Mouse (Mus musculus) spleen, adult 2 months (tissue): ENCODE measurements around the gene Apobec1.
"Not testable (repeated sequence)": the region's sequence is repeated elsewhere in the genome, so short reads cannot be mapped to it uniquely, and the experiment has no call there.

Source experiments
- CTCF ChIP-seq: fragments of 200-500 bp; IDR thresholded peaks from 2 replicates; pipeline ENCODE4 v1.5.1; 2011; ENCODE audit warnings: mild to moderate bottlenecking, inconsistent platforms; ENCODE audit not compliant: insufficient read depth, insufficient read length, insufficient replicate concordance; ENCODE audit errors: extremely low read depth
- POLR2A ChIP-seq: fragments of 200-500 bp; IDR thresholded peaks from 2 replicates; pipeline ENCODE4 v1.6.1; 2011; ENCODE audit warnings: low read depth, low read length, inconsistent platforms

DNA sequence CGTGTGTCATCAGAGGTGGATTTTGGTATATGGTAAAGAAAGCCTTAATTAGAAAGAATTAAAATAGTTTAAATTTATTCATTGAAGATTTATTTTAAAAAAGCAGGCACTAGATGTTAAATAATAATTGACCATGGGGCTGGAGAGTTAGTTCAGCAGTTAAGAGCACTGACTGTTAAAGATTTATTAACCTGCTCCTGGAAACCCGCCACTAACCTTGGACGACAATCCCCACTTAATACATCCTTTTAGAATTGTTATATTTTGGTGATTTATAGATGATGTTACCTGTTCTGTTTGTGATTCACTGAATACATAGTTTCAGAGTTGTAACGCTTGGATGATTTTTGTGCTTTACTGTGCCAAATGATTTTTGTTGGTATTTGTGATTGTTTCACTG lies 35.3 kb upstream of the Apobec1 start:
- TF ChIP-seq CTCF, POLR2A: not testable (repeated sequence)
